Mouse (Mus musculus): ENCODE data around the gene Efcab10. TPM values are rescaled to one million over a fixed set of nuclear protein-coding genes. Genes with fewer than 3 reads are reported as not detected.

The Efcab10 gene
- polyA plus RNA-seq, 1 experiment from 2014 or later, result not detected

GRCm38 (mm10) chr12:33429387-33430160 is 34.9 kb downstream of the Efcab10 start, which contains the start of gene Twistnb:
Gene Twistnb, plus strand, starts transcription at chr12:33429635.
- Histone ChIP-seq H3K4me1 (replicated peaks) (peaks cover 7% of the 10 kb centered on the region), H3K36me3 (replicated peaks) (no peaks in the 10 kb centered on the region), H3K27ac (replicated peaks) (peak within 1 kb of the TSS; percentile 74), H3K9me3 (replicated peaks) (no peaks in the 10 kb centered on the region), H3K4me3 (replicated peaks) (peak within 1 kb of the TSS; percentile 95), H3K4me2 (peak within 1 kb of the TSS; percentile 78), H3K27me3 (no peaks in the 10 kb centered on the region; the same call in 1 of the 2 replicates), H3K9ac (peak within 1 kb of the TSS; percentile 84)
- ATAC-seq (ENCODE audit: insufficient read depth), result peak; percentile 92
- WGBS (ENCODE audit: insufficient replicate concordance), result under 1% methylated on average over 66 of the region's 66 CpGs

- H3K36me3 ChIP-seq (replicated peaks), result peaks cover 17% of the 10 kb centered on the region
- peak overlapping the region; percentile 8; the same call in 1 of the 2 replicates for H3K4me2 ChIP-seq
- ATAC-seq (ENCODE audit: insufficient read depth), result no peak
- H3K4me3 ChIP-seq (replicated peaks), result no peak overlapping the region
- H3K4me1 ChIP-seq (replicated peaks), result peaks cover 7% of the 10 kb centered on the region
- no peak overlapping the region for H3K27ac ChIP-seq (replicated peaks)
- no peak overlapping the region for H3K9ac ChIP-seq
- 34% methylated on average over 9 of the region's 9 CpGs for WGBS (ENCODE audit: insufficient replicate concordance)
- H3K9me3 ChIP-seq (replicated peaks), result no peaks in the 10 kb centered on the region
- H3K27me3 ChIP-seq, result no peaks in the 10 kb centered on the region
Observed at GRCm38 (mm10) chr12:33433812-33434211, 39.2 kb downstream of the Efcab10 start.

GRCm38 (mm10) chr12:33434758-33435157 is 40.1 kb downstream of the Efcab10 start:
- Histone ChIP-seq H3K4me3 (replicated peaks) (no peak overlapping the region), H3K9me3 (replicated peaks) (no peaks in the 10 kb centered on the region), H3K9ac (no peak overlapping the region), H3K36me3 (replicated peaks) (peaks cover 22% of the 10 kb centered on the region), H3K4me2 (no peak overlapping the region), H3K27me3 (no peaks in the 10 kb centered on the region), H3K4me1 (replicated peaks) (peaks cover 7% of the 10 kb centered on the region), H3K27ac (replicated peaks) (no peak overlapping the region)
- ATAC-seq (ENCODE audit: insufficient read depth), result no peak
- 88% methylated on average over 4 of the region's 4 CpGs for WGBS (ENCODE audit: insufficient replicate concordance)

Other genes with a start within 250 kb of the Efcab10 start
- 13.8 and 14.7 TPM in 2 replicates for gene Atxn7l1, start 247.2 kb upstream of the Efcab10 start, polyA plus RNA-seq (2015; fragmentation: Nextera tagmentation; extraction: Ambion mirVana)
- 23.8 and 25.4 TPM in 2 replicates for gene Twistnb, start 34.8 kb downstream of the Efcab10 start, polyA plus RNA-seq (2015; fragmentation: Nextera tagmentation; extraction: Ambion mirVana)

Measured in liver, embryonic 15.5 days (tissue).